Mouse (Mus musculus): ENCODE results near the gene Oog4. TPM values are rescaled to one million over a fixed set of nuclear protein-coding genes. Genes with fewer than 3 reads are reported as not detected.

The Oog4 gene
- polyA plus RNA-seq, 1 experiment, result not detected

- no peak overlapping the region for H3K27ac ChIP-seq (ENCODE audit: insufficient read depth, low read length)
- no peak overlapping the region for H3K4me3 ChIP-seq (replicated peaks; ENCODE audit: insufficient read depth, low read depth, low read length)
- 9% methylated on average over 39 of the region's 43 CpGs for WGBS
- DNase-seq, result peak in 1 of 2 experiments; percentile 20
- H3K27me3 ChIP-seq (ENCODE audit: control insufficient read depth, insufficient read depth, low read length), result no peaks in the 10 kb centered on the region
- TF ChIP-seq CTCF (IDR thresholded peaks at IDR 0.05; ENCODE audit: borderline replicate concordance, insufficient read depth, low read depth, low read length) (no peak), POLR2A (IDR thresholded peaks at IDR 0.05; ENCODE audit: borderline replicate concordance, insufficient read depth, low read length) (no peak)
- H3K4me1 ChIP-seq (ENCODE audit: control insufficient read depth, insufficient read depth, low read length), result no peaks in the 10 kb centered on the region
Observed at GRCm38 (mm10) chr4:143388955-143389702, 61.0 kb downstream of the Oog4 start.

Other genes starting within 250 kb of the Oog4 start
- gene Prdm2, start 237.3 kb downstream of the Oog4 start, polyA plus RNA-seq (2012; rRNA removed), result 21.7 and 21.9 TPM in 2 replicates
- gene Pdpn, start 150.8 kb downstream of the Oog4 start, polyA plus RNA-seq (2012; rRNA removed), result 7.7 and 8.4 TPM in 2 replicates
- gene Lrrc38, start 100.6 kb downstream of the Oog4 start, polyA plus RNA-seq (2012; rRNA removed), result 7.6 and 7.7 TPM in 2 replicates
- 0.03 and 0.07 TPM in 2 replicates for gene Pramel1, start 55.9 kb downstream of the Oog4 start, polyA plus RNA-seq (2012; rRNA removed)
- gene Pramef8, start 37.9 kb downstream of the Oog4 start, polyA plus RNA-seq (2012; rRNA removed), result 13.2 and 14.0 TPM in 2 replicates
- gene Gm13043, start 61.0 kb upstream of the Oog4 start, polyA plus RNA-seq (2012; rRNA removed), result not detected in 2 replicates
- gene Gm13040, start 85.6 kb upstream of the Oog4 start, polyA plus RNA-seq (2012; rRNA removed), result not detected in 2 replicates
- not detected in 2 replicates for gene BC080695, start 101.4 kb upstream of the Oog4 start, polyA plus RNA-seq (2012; rRNA removed)
- gene Gm13057, start 101.4 kb upstream of the Oog4 start, polyA plus RNA-seq (2012; rRNA removed), result not detected in 2 replicates
- not detected in 2 replicates for gene Gm13083, start 164.7 kb upstream of the Oog4 start, polyA plus RNA-seq (2012; rRNA removed)
- gene Gm13088, start 206.9 kb upstream of the Oog4 start, polyA plus RNA-seq (2012; rRNA removed), result not detected in 2 replicates